Mouse (Mus musculus) ES-E14 (cell line): ENCODE measurements around the gene H2-DMb1. TPM values are rescaled to one million over a fixed set of nuclear protein-coding genes. Genes with fewer than 3 reads are reported as not detected.

Experiments used
- DNase-seq: peaks from one replicate; pipeline ENCODE4 v3.0.0-alpha.2; 2013; ENCODE audit warnings: low read depth, low spot score
- H3K27ac ChIP-seq: 2 replicates; pipeline ENCODE4 v1.5.1; 2012; ENCODE audit warnings: low read depth, mild to moderate bottlenecking, low read length, moderate library complexity, mixed read lengths; ENCODE audit not compliant: poor library complexity, insufficient read depth, severe bottlenecking
- H3K36me3 ChIP-seq: 2 replicates; pipeline ENCODE4 v1.6.1; 2012; ENCODE audit warnings: mild to moderate bottlenecking, low read length, moderate library complexity, mixed read lengths; ENCODE audit not compliant: control insufficient read depth, poor library complexity, insufficient read depth, severe bottlenecking
- H3K4me1 ChIP-seq, 2 experiments: fragments of 150-350 bp in 1 of 2; sonication (generic) in 1 of 2; 2 replicates each; pipeline ENCODE4 v1.6.1; 2012; ENCODE audit warnings: low read length in 2 of 2, mild to moderate bottlenecking in 1 of 2, mixed read lengths in 1 of 2; ENCODE audit not compliant: control insufficient read depth in 2 of 2, insufficient read depth in 2 of 2, poor library complexity in 1 of 2
- H3K4me3 ChIP-seq, 2 experiments: fragments of 150-350 bp in 1 of 2; sonication (generic) in 1 of 2; 2 replicates each; pipeline ENCODE4 v1.5.1; 2012; ENCODE audit warnings: low read length in 2 of 2, low read depth in 1 of 2, mild to moderate bottlenecking in 1 of 2, mixed read lengths in 1 of 2; ENCODE audit not compliant: insufficient read depth in 1 of 2, poor library complexity in 1 of 2, severe bottlenecking in 1 of 2
- H3K9ac ChIP-seq: 2 replicates; pipeline ENCODE4 v1.6.1; 2012; ENCODE audit warnings: low read depth, mild to moderate bottlenecking, low read length, mixed read lengths; ENCODE audit not compliant: poor library complexity, insufficient read depth, severe bottlenecking
- H3K9me3 ChIP-seq: fragments of 150-350 bp; sonication (generic); 2 replicates; pipeline ENCODE4 v1.6.1; 2012; ENCODE audit warnings: low read depth, mild to moderate bottlenecking, low read length; ENCODE audit not compliant: control insufficient read depth, insufficient read depth
- CHD2 ChIP-seq: IDR thresholded peaks from 2 replicates; pipeline ENCODE4 v1.6.1; 2014; ENCODE audit warnings: mild to moderate bottlenecking, low read depth, low read length, inconsistent platforms
- HCFC1 ChIP-seq: IDR thresholded peaks from 2 replicates; pipeline ENCODE4 v1.6.1; 2012; ENCODE audit warnings: low read length, inconsistent platforms, borderline replicate concordance; ENCODE audit not compliant: insufficient read depth
- MAFK ChIP-seq: IDR thresholded peaks from 2 replicates; pipeline ENCODE4 v1.6.1; 2014; ENCODE audit warnings: mild to moderate bottlenecking, low read depth, low read length, inconsistent platforms; ENCODE audit not compliant: insufficient read depth
- ZC3H11A ChIP-seq: IDR thresholded peaks from 2 replicates; pipeline ENCODE4 v1.6.1; 2012; ENCODE audit warnings: low read depth, mild to moderate bottlenecking, inconsistent platforms, low read length, borderline replicate concordance
- ZNF384 ChIP-seq: IDR thresholded peaks from 2 replicates; pipeline ENCODE4 v1.6.1; 2012; ENCODE audit warnings: low read depth, low read length, inconsistent platforms
- in situ Hi-C, 2 experiments: fragments of 600-800 bp; cut with MboI; formaldehyde crosslinking; loops; one replicate each; pipeline ENCODE4 v1.15.1; 2025; ENCODE audit warnings: low sequenced_read_pairs in 2 of 2, inconsistent platforms in 1 of 2; ENCODE audit not compliant: unreplicated experiment in 2 of 2
- total RNA-seq: library from RNA; depleted of rRNA; stranded (reverse); fragments of 300-350 nt; gene quantifications from 2 replicates; pipeline ENCODE4 v1.2.3, GENCODE M21; 2012

H2-DMb1 gene
- total RNA-seq, 1 experiment = 3.1 TPM

DNA sequence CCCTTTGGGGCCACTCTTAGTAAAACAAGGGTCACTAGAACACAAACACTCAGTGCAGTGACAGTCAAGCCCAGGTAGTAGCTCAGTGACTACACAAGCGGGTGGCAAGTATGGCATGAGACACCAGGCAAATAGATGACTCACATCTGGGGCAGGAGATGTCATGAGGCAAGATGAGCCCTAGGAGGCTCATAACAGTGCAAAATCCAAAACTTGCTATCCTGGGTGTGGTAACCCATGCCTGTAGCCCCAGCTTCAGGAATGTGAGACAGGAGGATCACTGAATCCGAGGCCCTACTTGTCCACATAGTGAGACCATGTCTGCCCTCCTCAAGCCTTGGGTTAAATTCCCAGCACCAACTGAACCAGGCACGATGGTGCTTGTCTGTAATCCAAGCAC lies 18.4 kb upstream of the H2-DMb1 start:
- in situ Hi-C loops = no loop called here
- TF ChIP-seq ZC3H11A (no peak), CHD2 (no peak), ZNF384 (no peak), MAFK (no peak)
- Histone ChIP-seq H3K9me3 (no peaks in the 10 kb centered on the region), H3K27ac (no peak overlapping the region), H3K36me3 (no peaks in the 10 kb centered on the region), H3K4me1 (peaks cover 2 to 6% of the 10 kb centered on the region in 2 experiments; a peak in 1 of 4 replicates), H3K9ac (no peak overlapping the region), H3K4me3 (no peak overlapping the region)
- DNase-seq = no peak

DNA sequence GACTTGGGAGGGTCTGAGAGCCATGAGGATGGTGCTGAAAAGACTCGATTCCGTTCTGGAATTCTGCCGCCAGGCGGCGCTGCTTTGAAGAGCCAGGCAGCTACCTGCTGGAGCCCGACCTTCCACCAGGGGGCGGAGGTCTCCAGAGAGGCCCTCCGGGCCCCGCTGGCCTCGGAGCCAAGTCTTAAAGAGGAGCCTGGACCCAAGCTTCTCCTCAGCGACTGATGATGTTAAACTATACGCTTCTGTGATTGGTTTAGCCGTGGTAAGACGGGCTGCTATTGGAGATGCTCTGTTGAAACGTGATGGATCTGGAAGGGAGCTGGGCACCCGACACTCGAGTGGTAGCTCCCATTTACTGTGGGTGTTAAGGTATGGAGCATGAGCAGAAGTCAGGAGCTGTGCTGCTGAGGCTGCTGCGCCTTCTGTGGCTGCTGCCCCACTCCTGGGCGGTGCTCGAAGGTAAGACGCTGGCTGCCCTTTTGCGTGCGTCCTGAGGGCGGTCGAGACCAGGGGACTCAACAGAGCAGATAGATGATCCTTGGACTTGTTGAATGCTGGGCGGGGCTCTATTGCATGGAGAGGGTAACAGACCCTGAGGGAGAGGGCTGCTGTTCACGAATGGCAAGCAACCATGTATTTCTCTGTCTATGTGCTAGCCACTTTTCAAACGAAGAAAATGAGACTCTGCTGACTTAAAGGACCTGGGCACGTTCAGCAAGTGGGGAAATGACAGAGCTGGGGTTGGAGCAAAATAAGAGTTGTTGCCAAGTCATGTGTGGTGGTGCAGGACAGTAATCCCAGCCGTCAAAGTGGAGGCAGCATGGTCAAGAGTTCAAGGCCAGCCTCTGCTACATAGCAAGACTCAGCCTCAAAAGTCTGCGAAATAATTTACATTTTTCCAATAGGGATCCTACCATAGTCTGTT lies 17.3 kb upstream of the H2-DMb1 start:
- Histone ChIP-seq H3K4me3 (peak overlapping the region; percentile 61 to 71), H3K9ac (peak overlapping the region; percentile 64), H3K4me1 (peaks cover 2 to 4% of the 10 kb centered on the region in 2 experiments; a peak in 1 of 4 replicates), H3K36me3 (no peaks in the 10 kb centered on the region), H3K27ac (no peak overlapping the region), H3K9me3 (no peaks in the 10 kb centered on the region)
- in situ Hi-C loops = no loop called here
- TF ChIP-seq CHD2 (peak; percentile 96), ZC3H11A (peak; percentile 59; the same call in 1 of the 2 replicates), MAFK (no peak), ZNF384 (no peak), HCFC1 (peak; percentile 66; the same call in 1 of the 2 replicates)
- peak; percentile 99 for DNase-seq

DNA sequence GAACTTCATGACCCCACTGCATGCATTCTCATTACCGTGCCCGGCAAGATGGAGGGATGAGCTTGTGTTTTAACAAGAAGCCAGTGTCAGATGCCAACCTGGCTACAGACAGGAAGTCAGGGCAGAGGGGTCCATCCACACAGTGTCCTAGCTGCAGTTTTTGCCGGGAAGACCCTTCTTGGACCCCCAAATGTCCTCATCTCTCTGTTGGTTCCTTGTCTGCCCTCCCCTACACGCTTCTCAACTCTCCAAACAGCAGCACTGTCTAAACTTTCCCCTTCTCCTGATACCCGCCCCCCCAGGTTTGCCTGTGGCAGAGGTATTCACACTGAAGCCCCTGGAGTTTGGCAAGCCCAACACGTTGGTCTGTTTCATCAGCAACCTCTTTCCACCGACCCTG lies 15.3 kb upstream of the H2-DMb1 start:
- in situ Hi-C loops = no loop called here
- no peak for DNase-seq
- H3K4me3 ChIP-seq = no peak overlapping the region
- no peaks in the 10 kb centered on the region for H3K36me3 ChIP-seq
- H3K4me1 ChIP-seq = peaks cover 2 to 4% of the 10 kb centered on the region in 2 experiments; a peak in 1 of 4 replicates
- TF ChIP-seq MAFK (no peak), CHD2 (no peak), HCFC1 (no peak), ZC3H11A (no peak), ZNF384 (no peak)
- H3K9ac ChIP-seq = no peak overlapping the region
- no peak overlapping the region for H3K27ac ChIP-seq
- no peaks in the 10 kb centered on the region for H3K9me3 ChIP-seq

DNA sequence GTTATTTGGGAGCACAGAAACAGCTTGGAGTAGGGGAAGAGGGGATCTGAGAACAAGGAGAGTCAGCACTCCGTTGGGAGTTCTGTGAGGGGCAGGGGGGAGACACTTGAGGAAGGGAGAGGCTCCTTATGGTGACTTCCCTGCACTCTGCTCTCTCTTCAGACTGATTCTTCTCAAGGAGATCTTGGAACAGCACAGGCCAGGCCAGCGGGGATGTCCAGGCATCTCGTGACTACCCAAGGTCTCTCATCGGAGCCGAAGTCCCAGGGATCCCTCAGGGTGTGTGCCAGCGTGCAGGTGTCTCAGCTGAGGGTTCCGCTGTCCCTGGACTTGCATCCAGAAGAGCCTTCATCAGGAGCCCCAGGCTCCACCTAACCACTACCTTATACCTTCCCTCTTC lies 14.2 kb upstream of the H2-DMb1 start:
- DNase-seq = no peak
- in situ Hi-C loops = no loop called here
- no peaks in the 10 kb centered on the region for H3K9me3 ChIP-seq
- TF ChIP-seq HCFC1 = no peak
- no peak for TF ChIP-seq ZNF384
- no peak for TF ChIP-seq MAFK
- no peak for TF ChIP-seq ZC3H11A
- no peak for TF ChIP-seq CHD2
- no peak overlapping the region for H3K27ac ChIP-seq
- H3K36me3 ChIP-seq = no peaks in the 10 kb centered on the region
- H3K4me3 ChIP-seq = no peak overlapping the region
- no peak overlapping the region for H3K9ac ChIP-seq
- H3K4me1 ChIP-seq = peaks cover 2 to 4% of the 10 kb centered on the region in 2 experiments; a peak in 1 of 4 replicates
